Mouse (Mus musculus) bone marrow, adult 2 months (tissue): ENCODE data around the gene Cacnb2. TPM values are rescaled to one million over a fixed set of nuclear protein-coding genes. Genes with fewer than 3 reads are reported as not detected.

Source experiments
- H3K27ac ChIP-seq: fragments of 200-500 bp; 2 replicates; pipeline ENCODE4 v1.5.1; 2012; ENCODE audit warnings: low read depth, mild to moderate bottlenecking, control low read depth, inconsistent platforms, low read length; ENCODE audit not compliant: control insufficient read depth, poor library complexity, insufficient read depth
- H3K4me1 ChIP-seq: fragments of 200-500 bp; 2 replicates; pipeline ENCODE4 v1.6.1; 2011; ENCODE audit warnings: low read length; ENCODE audit not compliant: control insufficient read depth, insufficient read depth
- H3K4me3 ChIP-seq: fragments of 200-500 bp; replicated peaks from 2 replicates; pipeline ENCODE3; 2011; ENCODE audit warnings: mild to moderate bottlenecking, low read depth, low read length, control low read depth; ENCODE audit not compliant: control insufficient read depth
- CTCF ChIP-seq: fragments of 200-500 bp; IDR thresholded peaks from 2 replicates; pipeline ENCODE4 v1.5.1; 2011; ENCODE audit warnings: low read length, control low read depth; ENCODE audit not compliant: control insufficient read depth, insufficient read depth
- POLR2A ChIP-seq: fragments of 200-500 bp; IDR thresholded peaks from 2 replicates; pipeline ENCODE4 v1.6.1; 2011; ENCODE audit warnings: low read depth, mild to moderate bottlenecking, control low read depth, low read length, borderline replicate concordance; ENCODE audit not compliant: control insufficient read depth
- WGBS: fragments of 180-500 bp; shearing (Covaris S2); methylation state at CpG from one replicate; pipeline ENCODE4 v1.1.7; 2018; 5-methylcytosine and 5-hydroxymethylcytosine counted together
- polyA plus RNA-seq: library from polyadenylated mRNA; stranded (reverse); fragments of >200 nt; gene quantifications from 2 replicates; pipeline ENCODE4 v1.2.4, GENCODE M21; 2011; ENCODE audit warnings: low replicate concordance; ENCODE audit not compliant: missing spikeins, insufficient read depth, insufficient read length

Gene Cacnb2
- polyA plus RNA-seq, 1 experiment, result 0.65 TPM

- H3K27ac ChIP-seq, result no peak overlapping the region
- H3K4me1 ChIP-seq, result no peaks in the 10 kb centered on the region
- no peak overlapping the region for H3K4me3 ChIP-seq
- WGBS, result 65% methylated on average over 3 of the region's 3 CpGs
- no peak for TF ChIP-seq CTCF
- no peak for TF ChIP-seq POLR2A
These were observed 172.1 kb downstream of the Cacnb2 start for GRCm38 (mm10) chr2:14774857-14775495.

- no peaks in the 10 kb centered on the region for H3K4me1 ChIP-seq
- 84% methylated on average over 2 of the region's 2 CpGs for WGBS
- TF ChIP-seq POLR2A (no peak), CTCF (no peak)
- no peak overlapping the region for H3K27ac ChIP-seq
- no peak overlapping the region for H3K4me3 ChIP-seq
These were observed 185.1 kb downstream of the Cacnb2 start for GRCm38 (mm10) chr2:14787983-14788382.

- 81% methylated on average over 4 of the region's 4 CpGs for WGBS
- Histone ChIP-seq H3K4me3 (no peak overlapping the region), H3K4me1 (no peaks in the 10 kb centered on the region), H3K27ac (no peak overlapping the region)
- no peak for TF ChIP-seq POLR2A
- no peak for TF ChIP-seq CTCF
These were observed 198.7 kb downstream of the Cacnb2 start for GRCm38 (mm10) chr2:14801446-14802046.

- no peaks in the 10 kb centered on the region for H3K4me1 ChIP-seq
- no peak for TF ChIP-seq CTCF
- TF ChIP-seq POLR2A, result no peak
- 87% methylated on average over 6 of the region's 6 CpGs for WGBS
- H3K27ac ChIP-seq, result no peak overlapping the region
- H3K4me3 ChIP-seq, result no peak overlapping the region
These were observed 204.9 kb downstream of the Cacnb2 start for GRCm38 (mm10) chr2:14807650-14808347.

- H3K4me3 ChIP-seq, result no peak overlapping the region
- no peak for TF ChIP-seq POLR2A
- no peak for TF ChIP-seq CTCF
- no peak overlapping the region for H3K27ac ChIP-seq
These were observed 212.1 kb downstream of the Cacnb2 start for GRCm38 (mm10) chr2:14814977-14815376.

GRCm38 (mm10) chr2:14818651-14819050 is 215.8 kb downstream of the Cacnb2 start:
- H3K27ac ChIP-seq, result no peak overlapping the region
- WGBS, result 77% methylated on average over 1 of the region's 1 CpGs
- TF ChIP-seq CTCF (no peak), POLR2A (no peak)
- H3K4me3 ChIP-seq, result no peak overlapping the region
- H3K4me1 ChIP-seq, result no peaks in the 10 kb centered on the region

More at GRCm38 (mm10) chr2:14814977-14815376, 212.1 kb downstream of the Cacnb2 start:
- H3K4me1 ChIP-seq, result no peaks in the 10 kb centered on the region

- no peak overlapping the region for H3K27ac ChIP-seq
- TF ChIP-seq CTCF, result no peak
- no peak for TF ChIP-seq POLR2A
- WGBS, result 74% methylated on average over 2 of the region's 2 CpGs
- no peaks in the 10 kb centered on the region for H3K4me1 ChIP-seq
- no peak overlapping the region for H3K4me3 ChIP-seq
These were observed 218.1 kb downstream of the Cacnb2 start for GRCm38 (mm10) chr2:14820946-14821345.

- Histone ChIP-seq H3K4me1 (no peaks in the 10 kb centered on the region), H3K4me3 (no peak overlapping the region), H3K27ac (no peak overlapping the region)
- no peak for TF ChIP-seq CTCF
- TF ChIP-seq POLR2A, result no peak
These were observed 220.2 kb downstream of the Cacnb2 start for GRCm38 (mm10) chr2:14823105-14823504.
